Mouse (Mus musculus): ENCODE measurements at regions not wholly inside any gene's neighbourhood (a gene's known extent, or its start where the extent isn't known, plus 50 kb on each side); places are given as distances from the start of the nearest gene placed in this dataset.
"Not testable (repeated sequence)": the region's sequence is repeated elsewhere in the genome, so short reads cannot be mapped to it uniquely, and the experiment has no call there.

DNA sequence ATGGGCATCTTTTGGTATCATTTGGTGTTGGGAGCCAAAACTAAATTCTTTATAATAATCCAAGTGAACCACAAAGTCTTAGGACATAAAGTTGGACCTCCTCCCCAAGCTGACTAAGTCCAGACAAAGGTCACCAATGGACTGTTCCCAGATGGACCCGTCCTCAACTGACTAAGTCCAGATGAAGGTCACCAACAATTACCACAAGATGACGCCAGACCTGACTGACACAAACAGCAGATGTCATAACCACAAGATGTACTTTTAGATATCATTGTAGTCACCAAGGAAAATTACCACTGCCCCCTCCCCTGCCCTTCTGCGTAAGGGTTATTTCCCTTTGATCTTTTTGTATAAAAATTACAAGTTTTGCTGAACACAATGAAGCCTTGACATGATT lies 409.1 kb downstream of the Trib2 start:
- TF ChIP-seq CTCF, EP300 (IDR thresholded peaks at IDR 0.05; ENCODE audit: low read depth): not testable (repeated sequence)

Data from liver, embryonic 14.5 days (tissue).